Comparison of ENCODE assay signal across 26 mouse cellular contexts in the genomic region with DNA sequence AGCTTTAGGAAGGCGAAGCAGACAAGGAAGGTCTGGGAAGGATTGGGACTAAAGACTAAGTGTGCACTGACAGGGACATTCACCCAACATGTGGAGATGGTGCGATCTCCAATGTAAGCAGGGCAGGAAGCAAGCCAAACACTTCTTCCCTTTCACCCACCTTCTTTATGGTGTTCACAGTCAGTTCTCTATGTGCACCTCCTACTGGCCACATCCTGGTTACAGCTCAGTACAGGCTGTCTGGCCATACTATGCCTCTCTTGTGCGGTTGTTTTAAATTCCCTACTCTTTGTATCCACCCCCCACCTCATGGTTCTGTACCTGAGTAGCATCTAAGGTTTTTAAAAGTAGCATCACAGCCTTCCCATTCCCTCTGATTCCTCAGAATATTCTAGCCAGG.
A peak's percentile ranks its signal among the peaks of the same experiment; 100 is the strongest.
DNase-seq lines count a peak whose midpoint lies in the region; ATAC-seq and TF ChIP-seq lines count a peak whose summit lies in the region.
"Had no signal": no experiment of that assay in that cellular context is flagged by ENCODE, and none has a peak within 500 bp of the region (broad histone marks: within the 10 kb centered on the region; RNA-seq: fewer than 3 reads in every experiment).

No protein-coding gene starts in this region.

- H3K27ac ChIP-seq in layer of hippocampus, adult 2 months, result peak overlapping the region; percentile 25; the same call in 1 of the 2 replicates
- H3K27ac ChIP-seq in stomach, postnatal 0 days (replicated peaks), result no peak overlapping the region
- H3K27ac ChIP-seq: embryonic facial prominence, embryonic 10.5 days; embryonic facial prominence, embryonic 12.5 days; forebrain, embryonic 13.5 days; forebrain, embryonic 15.5 days had no signal

- H3K27me3 ChIP-seq in stomach, postnatal 0 days (ENCODE audit: control insufficient read depth, insufficient read depth, low read length), result no peaks in the 10 kb centered on the region
- H3K27me3 ChIP-seq: embryonic facial prominence, embryonic 12.5 days; forebrain, embryonic 13.5 days; forebrain, embryonic 15.5 days had no signal

- H3K4me1 ChIP-seq in stomach, postnatal 0 days (replicated peaks; ENCODE audit: control insufficient read depth, insufficient read depth), result no peaks in the 10 kb centered on the region
- H3K4me1 ChIP-seq: embryonic facial prominence, embryonic 10.5 days; embryonic facial prominence, embryonic 12.5 days had no signal

- 0 out of 2 replicates have a peak, but pooled peaks have one; percentile 19 for TF ChIP-seq CTCF in layer of hippocampus, adult 2 months (conservative IDR thresholded peaks at IDR 0.05)
- TF ChIP-seq CTCF in stomach, postnatal 0 days (IDR thresholded peaks at IDR 0.05; ENCODE audit: low read depth), result peak; percentile 13; the same call in 1 of the 2 replicates

- 84% methylated on average over 3 of the region's 3 CpGs for WGBS in stomach, postnatal 0 days

- DNase-seq in heart, adult 11 months, result peak; percentile 50
- no peak for DNase-seq in heart, postnatal 25 days (ENCODE audit: low spot score)
- DNase-seq in layer of hippocampus, adult 2 months (ENCODE audit: low spot score in 2 of 2), result no peak
- DNase-seq in layer of hippocampus, adult 9-10 months (ENCODE audit: low spot score), result no peak
- DNase-seq in testis, postnatal 10 days (ENCODE audit: low spot score), result peak; percentile 20
- no peak for DNase-seq in testis, postnatal 14 days (ENCODE audit: low spot score)
- no peak for DNase-seq in stomach, postnatal 0 days (ENCODE audit: low spot score)
- no peak for DNase-seq in embryo, embryonic 9.5 days (ENCODE audit: extremely low spot score)
- DNase-seq: adrenal gland, adult 8-10 months; adrenal gland, postnatal 14 days; adrenal gland, postnatal 36 days; B cell, adult 2 months; cerebellum, adult 11 months; cerebellum, adult 18-20 months; cerebellum, adult 8-10 months; cerebellum, adult 9-11 months; cerebellum, postnatal 14 days; cerebellum, postnatal 36 days; embryo, embryonic 11 days; forebrain, postnatal 0 days had no signal

- no peaks in the 10 kb centered on the region for H3K9me3 ChIP-seq in stomach, postnatal 0 days (ENCODE audit: control insufficient read depth, low read length)
- H3K9me3 ChIP-seq: embryonic facial prominence, embryonic 10.5 days; embryonic facial prominence, embryonic 12.5 days; forebrain, embryonic 13.5 days; forebrain, embryonic 15.5 days had no signal

- H3K9ac ChIP-seq in stomach, postnatal 0 days (ENCODE audit: low read length), result no peak overlapping the region
- H3K9ac ChIP-seq: embryonic facial prominence, embryonic 12.5 days; forebrain, embryonic 13.5 days; forebrain, embryonic 15.5 days; forebrain, postnatal 0 days had no signal

- ATAC-seq in stomach, postnatal 0 days (ENCODE audit: low FRiP score, low TSS enrichment), result no peak
- ATAC-seq: activated CD4-positive, CD25-positive, alpha-beta regulatory T cell, adult 4 months; CD4-positive, CD25-positive, alpha-beta regulatory T cell, adult 4 months; forebrain, embryonic 13.5 days; forebrain, embryonic 15.5 days; forebrain, postnatal 0 days had no signal

- H3K4me3 ChIP-seq in layer of hippocampus, adult 2 months, result no peak overlapping the region
- H3K4me3 ChIP-seq in stomach, postnatal 0 days (ENCODE audit: low read depth, low read length), result no peak overlapping the region
- H3K4me3 ChIP-seq: embryonic facial prominence, embryonic 10.5 days; embryonic facial prominence, embryonic 12.5 days; forebrain, embryonic 13.5 days; forebrain, embryonic 15.5 days had no signal

- intact Hi-C loops in heart, postnatal 25 days (cut with DNase I), result no loop called here

- no peaks in the 10 kb centered on the region for H3K36me3 ChIP-seq in stomach, postnatal 0 days (ENCODE audit: control insufficient read depth, insufficient read depth, low read length)
- H3K36me3 ChIP-seq: embryonic facial prominence, embryonic 10.5 days; embryonic facial prominence, embryonic 12.5 days; forebrain, embryonic 15.5 days had no signal

- TF ChIP-seq EP300 in stomach, postnatal 0 days (optimal IDR thresholded peaks at IDR 0.05), result no peak

- H3K4me2 ChIP-seq in stomach, postnatal 0 days (replicated peaks; ENCODE audit: low read depth), result no peak overlapping the region
- H3K4me2 ChIP-seq: embryonic facial prominence, embryonic 12.5 days; forebrain, embryonic 13.5 days; forebrain, embryonic 15.5 days had no signal

Comparison
In these comparisons a context has a peak if more than half of its experiments do, and no peak if none do; other contexts are left out.
1. DNase-seq: peak in heart, adult 11 months (single experiment) and testis, postnatal 10 days (single experiment); none in heart, postnatal 25 days (single experiment), layer of hippocampus, adult 2 months (0 of 2), layer of hippocampus, adult 9-10 months (single experiment), testis, postnatal 14 days (single experiment), stomach, postnatal 0 days (single experiment) and embryo, embryonic 9.5 days (single experiment).